Mouse (Mus musculus): ENCODE measurements around the gene D330020A13Rik. TPM values are rescaled to one million over a fixed set of nuclear protein-coding genes. Genes with fewer than 3 reads are reported as not detected.
A peak's percentile ranks its signal among the peaks of the same experiment; 100 is the strongest.

Gene D330020A13Rik
- polyA plus RNA-seq, 1 experiment from 2014 or later = 0.15 TPM

DNA sequence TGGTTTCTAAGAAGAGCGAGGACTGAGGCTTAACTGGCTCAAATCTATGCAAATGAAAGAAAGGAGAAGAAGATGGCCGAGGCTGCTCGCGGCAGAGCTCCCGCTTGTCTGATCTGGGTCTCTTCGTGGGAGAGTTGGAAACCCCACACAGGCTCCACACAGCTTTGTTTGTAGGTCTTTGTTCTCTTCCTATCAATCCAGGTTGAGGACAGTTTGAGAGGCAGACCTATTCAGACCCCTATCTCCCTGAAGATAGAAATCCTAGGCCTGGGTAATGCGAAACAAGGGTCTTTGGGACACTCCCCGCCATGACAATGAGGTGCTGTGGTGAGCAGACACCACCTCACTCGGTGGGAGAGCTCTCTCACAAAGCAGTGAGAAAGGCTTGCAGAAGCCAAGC lies 34.7 kb upstream of the D330020A13Rik start:
- no peaks in the 10 kb centered on the region for H3K27me3 ChIP-seq (ENCODE audit: control insufficient read depth, insufficient read depth, low read length)
- no peaks in the 10 kb centered on the region for H3K36me3 ChIP-seq (ENCODE audit: control insufficient read depth, insufficient read depth, low read length)
- WGBS = 21% methylated on average over 9 of the region's 9 CpGs
- DNase-seq (ENCODE audit: low spot score) (peak; percentile 11), ATAC-seq (ENCODE audit: low FRiP score) (no peak)
- no peaks in the 10 kb centered on the region for H3K4me1 ChIP-seq (replicated peaks; ENCODE audit: control insufficient read depth, insufficient read depth, low read length)
- no peak overlapping the region for H3K4me2 ChIP-seq (replicated peaks; ENCODE audit: low read depth, low read length)
- H3K27ac ChIP-seq (ENCODE audit: low read depth, low read length) = no peak overlapping the region
- H3K4me3 ChIP-seq (ENCODE audit: low read depth, low read length) = no peak overlapping the region
- no peak overlapping the region for H3K9ac ChIP-seq (ENCODE audit: low read depth, low read length)
- H3K9me3 ChIP-seq (ENCODE audit: control insufficient read depth, low read length) = no peaks in the 10 kb centered on the region

DNA sequence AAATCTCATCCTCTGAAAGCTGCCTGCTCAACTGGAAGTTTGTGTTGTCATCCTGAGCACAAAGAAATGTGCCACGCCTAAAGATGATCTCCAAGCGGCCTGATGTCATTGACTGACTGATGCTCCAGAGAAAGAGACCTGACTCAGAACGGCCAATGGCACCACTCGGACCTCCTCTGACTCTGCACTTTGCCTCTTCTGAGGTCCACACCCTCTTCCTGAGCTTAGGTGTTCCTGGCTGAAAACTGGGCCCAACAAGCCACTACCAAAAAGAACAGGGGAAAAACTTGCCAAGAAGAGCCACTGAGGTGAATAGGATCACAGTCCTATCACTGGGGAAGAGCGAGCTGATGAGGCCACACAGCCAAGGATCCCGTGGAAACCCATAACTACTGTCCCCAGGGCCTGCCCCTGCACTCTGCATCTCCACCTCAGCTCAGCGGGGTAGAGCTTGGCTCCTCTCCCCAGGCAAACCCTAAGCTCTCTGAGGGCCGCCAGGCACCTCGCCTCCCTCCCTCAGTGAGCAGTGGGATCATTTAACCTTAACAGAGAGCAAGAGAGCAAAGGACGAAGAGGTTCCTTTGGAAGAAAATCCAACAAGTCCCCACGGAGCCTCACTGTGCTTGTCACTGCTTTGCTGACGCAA lies 31.2 kb upstream of the D330020A13Rik start:
- ATAC-seq (ENCODE audit: low FRiP score) (no peak), DNase-seq (ENCODE audit: low spot score) (no peak)
- H3K27me3 ChIP-seq (ENCODE audit: control insufficient read depth, insufficient read depth, low read length) = no peaks in the 10 kb centered on the region
- no peak overlapping the region for H3K4me3 ChIP-seq (ENCODE audit: low read depth, low read length)
- no peak overlapping the region for H3K27ac ChIP-seq (ENCODE audit: low read depth, low read length)
- H3K36me3 ChIP-seq (ENCODE audit: control insufficient read depth, insufficient read depth, low read length) = no peaks in the 10 kb centered on the region
- no peak overlapping the region for H3K9ac ChIP-seq (ENCODE audit: low read depth, low read length)
- H3K4me2 ChIP-seq (replicated peaks; ENCODE audit: low read depth, low read length) = no peak overlapping the region
- H3K4me1 ChIP-seq (replicated peaks; ENCODE audit: control insufficient read depth, insufficient read depth, low read length) = no peaks in the 10 kb centered on the region
- no peaks in the 10 kb centered on the region for H3K9me3 ChIP-seq (ENCODE audit: control insufficient read depth, low read length)
- 62% methylated on average over 12 of the region's 12 CpGs for WGBS

- H3K4me3 ChIP-seq (ENCODE audit: low read depth, low read length) = no peak overlapping the region
- H3K9me3 ChIP-seq (ENCODE audit: control insufficient read depth, low read length) = no peaks in the 10 kb centered on the region
- H3K9ac ChIP-seq (ENCODE audit: low read depth, low read length) = no peak overlapping the region
- H3K4me2 ChIP-seq (replicated peaks; ENCODE audit: low read depth, low read length) = no peak overlapping the region
- 73% methylated on average over 7 of the region's 7 CpGs for WGBS
- no peaks in the 10 kb centered on the region for H3K27me3 ChIP-seq (ENCODE audit: control insufficient read depth, insufficient read depth, low read length)
- ATAC-seq (ENCODE audit: low FRiP score) = no peak
- no peaks in the 10 kb centered on the region for H3K36me3 ChIP-seq (ENCODE audit: control insufficient read depth, insufficient read depth, low read length)
- H3K4me1 ChIP-seq (replicated peaks; ENCODE audit: control insufficient read depth, insufficient read depth, low read length) = no peaks in the 10 kb centered on the region
- no peak overlapping the region for H3K27ac ChIP-seq (ENCODE audit: low read depth, low read length)
- no peak for DNase-seq (ENCODE audit: low spot score)
These were observed 30.6 kb upstream of the D330020A13Rik start for GRCm38 (mm10) chr6:120263608-120264007.

DNA sequence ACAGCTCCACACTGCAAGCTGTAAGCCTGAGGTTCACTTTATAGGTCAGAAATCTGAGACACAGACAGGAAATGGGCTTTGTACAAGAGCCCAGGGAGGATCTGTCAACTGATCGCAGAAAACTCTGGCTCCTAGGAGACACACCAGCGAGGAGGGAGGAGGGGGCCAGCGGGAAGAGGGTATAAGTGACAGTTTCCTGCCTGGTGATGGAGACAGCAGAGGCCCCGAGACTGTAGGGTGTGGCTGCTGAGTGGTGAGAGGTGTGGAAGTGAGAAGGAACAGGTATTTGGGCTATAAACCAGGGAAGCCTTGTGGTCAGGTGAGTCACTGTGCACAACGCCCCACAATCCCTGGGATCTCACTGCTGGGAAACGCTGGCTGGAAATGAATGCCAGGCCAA lies 30.0 kb upstream of the D330020A13Rik start:
- H3K9ac ChIP-seq (ENCODE audit: low read depth, low read length) = no peak overlapping the region
- no peaks in the 10 kb centered on the region for H3K9me3 ChIP-seq (ENCODE audit: control insufficient read depth, low read length)
- WGBS = 63% methylated on average over 6 of the region's 6 CpGs
- H3K4me3 ChIP-seq (ENCODE audit: low read depth, low read length) = no peak overlapping the region
- DNase-seq (ENCODE audit: low spot score) (no peak), ATAC-seq (ENCODE audit: low FRiP score) (no peak)
- H3K27me3 ChIP-seq (ENCODE audit: control insufficient read depth, insufficient read depth, low read length) = no peaks in the 10 kb centered on the region
- H3K27ac ChIP-seq (ENCODE audit: low read depth, low read length) = no peak overlapping the region
- H3K4me2 ChIP-seq (replicated peaks; ENCODE audit: low read depth, low read length) = no peak overlapping the region
- H3K4me1 ChIP-seq (replicated peaks; ENCODE audit: control insufficient read depth, insufficient read depth, low read length) = no peaks in the 10 kb centered on the region
- no peaks in the 10 kb centered on the region for H3K36me3 ChIP-seq (ENCODE audit: control insufficient read depth, insufficient read depth, low read length)

GRCm38 (mm10) chr6:120274181-120274580 lies 20.0 kb upstream of the D330020A13Rik start:
- WGBS = 79% methylated on average over 8 of the region's 8 CpGs
- no peak for DNase-seq (ENCODE audit: low spot score)
- no peak overlapping the region for H3K27ac ChIP-seq (ENCODE audit: low read depth, low read length)
- H3K36me3 ChIP-seq (ENCODE audit: control insufficient read depth, insufficient read depth, low read length) = no peaks in the 10 kb centered on the region
- H3K4me3 ChIP-seq (ENCODE audit: low read depth, low read length) = no peak overlapping the region
- H3K4me1 ChIP-seq (replicated peaks; ENCODE audit: control insufficient read depth, insufficient read depth, low read length) = no peaks in the 10 kb centered on the region; the same call in 1 of the 2 replicates
- H3K4me2 ChIP-seq (replicated peaks; ENCODE audit: low read depth, low read length) = no peak overlapping the region
- no peaks in the 10 kb centered on the region for H3K27me3 ChIP-seq (ENCODE audit: control insufficient read depth, insufficient read depth, low read length)
- no peak overlapping the region for H3K9ac ChIP-seq (ENCODE audit: low read depth, low read length)
- ATAC-seq (ENCODE audit: low FRiP score) = no peak
- H3K9me3 ChIP-seq (ENCODE audit: control insufficient read depth, low read length) = no peaks in the 10 kb centered on the region

DNA sequence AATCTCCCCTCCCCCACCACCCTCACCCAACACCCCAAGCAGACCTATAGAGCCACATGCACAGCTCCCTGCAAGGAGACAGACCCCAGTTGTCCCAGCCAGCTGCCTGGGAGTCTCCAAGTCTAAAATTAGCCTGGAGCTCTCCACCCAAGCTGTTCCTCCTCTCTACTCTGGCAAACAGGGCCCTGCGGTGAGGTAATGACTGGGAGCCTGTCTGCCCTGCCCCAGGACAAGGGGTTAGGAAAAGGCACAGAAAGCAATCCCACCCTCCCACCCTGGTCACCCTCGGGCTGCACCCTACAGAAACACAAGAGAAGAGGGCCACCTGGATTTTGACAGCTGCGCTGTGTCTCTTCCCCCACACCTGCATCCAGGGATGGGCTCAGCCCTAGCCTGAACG lies 19.3 kb upstream of the D330020A13Rik start:
- no peaks in the 10 kb centered on the region for H3K9me3 ChIP-seq (ENCODE audit: control insufficient read depth, low read length)
- no peak overlapping the region for H3K27ac ChIP-seq (ENCODE audit: low read depth, low read length)
- no peaks in the 10 kb centered on the region for H3K27me3 ChIP-seq (ENCODE audit: control insufficient read depth, insufficient read depth, low read length)
- DNase-seq (ENCODE audit: low spot score) = no peak
- no peaks in the 10 kb centered on the region; the same call in 1 of the 2 replicates for H3K4me1 ChIP-seq (replicated peaks; ENCODE audit: control insufficient read depth, insufficient read depth, low read length)
- H3K4me2 ChIP-seq (replicated peaks; ENCODE audit: low read depth, low read length) = no peak overlapping the region
- H3K4me3 ChIP-seq (ENCODE audit: low read depth, low read length) = no peak overlapping the region
- no peaks in the 10 kb centered on the region for H3K36me3 ChIP-seq (ENCODE audit: control insufficient read depth, insufficient read depth, low read length)
- 68% methylated on average over 4 of the region's 4 CpGs for WGBS
- no peak for ATAC-seq (ENCODE audit: low FRiP score)
- no peak overlapping the region for H3K9ac ChIP-seq (ENCODE audit: low read depth, low read length)

- Histone ChIP-seq H3K9ac (ENCODE audit: low read depth, low read length) (no peak overlapping the region), H3K4me1 (replicated peaks; ENCODE audit: control insufficient read depth, insufficient read depth, low read length) (no peaks in the 10 kb centered on the region; the same call in 1 of the 2 replicates), H3K9me3 (ENCODE audit: control insufficient read depth, low read length) (no peaks in the 10 kb centered on the region), H3K4me2 (replicated peaks; ENCODE audit: low read depth, low read length) (no peak overlapping the region), H3K4me3 (ENCODE audit: low read depth, low read length) (no peak overlapping the region), H3K36me3 (ENCODE audit: control insufficient read depth, insufficient read depth, low read length) (no peaks in the 10 kb centered on the region), H3K27me3 (ENCODE audit: control insufficient read depth, insufficient read depth, low read length) (no peaks in the 10 kb centered on the region), H3K27ac (ENCODE audit: low read depth, low read length) (no peak overlapping the region)
- DNase-seq (ENCODE audit: low spot score) (no peak), ATAC-seq (ENCODE audit: low FRiP score) (no peak)
- WGBS = 60% methylated on average over 6 of the region's 6 CpGs
These were observed 18.9 kb upstream of the D330020A13Rik start for GRCm38 (mm10) chr6:120275301-120275700.

GRCm38 (mm10) chr6:120276874-120277449 lies 17.2 kb upstream of the D330020A13Rik start:
- no peak overlapping the region for H3K4me3 ChIP-seq (ENCODE audit: low read depth, low read length)
- no peak overlapping the region for H3K4me2 ChIP-seq (replicated peaks; ENCODE audit: low read depth, low read length)
- H3K36me3 ChIP-seq (ENCODE audit: control insufficient read depth, insufficient read depth, low read length) = no peaks in the 10 kb centered on the region
- no peaks in the 10 kb centered on the region for H3K9me3 ChIP-seq (ENCODE audit: control insufficient read depth, low read length)
- 81% methylated on average over 7 of the region's 7 CpGs for WGBS
- ATAC-seq (ENCODE audit: low FRiP score) (no peak), DNase-seq (ENCODE audit: low spot score) (no peak)
- H3K9ac ChIP-seq (ENCODE audit: low read depth, low read length) = no peak overlapping the region
- no peaks in the 10 kb centered on the region for H3K27me3 ChIP-seq (ENCODE audit: control insufficient read depth, insufficient read depth, low read length)
- no peaks in the 10 kb centered on the region; the same call in 1 of the 2 replicates for H3K4me1 ChIP-seq (replicated peaks; ENCODE audit: control insufficient read depth, insufficient read depth, low read length)
- no peak overlapping the region for H3K27ac ChIP-seq (ENCODE audit: low read depth, low read length)

DNA sequence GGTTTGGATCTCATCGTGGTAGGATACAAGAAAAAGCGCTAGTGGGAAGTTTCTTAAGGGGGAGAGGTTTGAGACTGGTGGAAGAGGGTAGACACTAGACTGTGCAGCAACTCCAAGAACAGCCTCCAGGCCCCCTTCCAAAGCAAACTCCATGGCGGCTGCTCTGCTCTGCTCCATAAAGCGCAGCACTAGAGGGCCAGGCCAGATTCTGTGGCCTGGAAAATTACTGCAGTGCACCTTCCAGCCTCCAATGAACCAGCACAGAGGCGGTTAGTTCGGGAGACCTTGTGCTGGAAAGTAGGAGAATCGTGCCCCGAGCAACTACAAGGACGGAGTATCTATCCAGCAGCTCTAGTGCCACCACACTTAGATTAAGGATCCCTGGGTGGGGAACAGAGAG lies 6.9 kb upstream of the D330020A13Rik start:
- Histone ChIP-seq H3K9ac (ENCODE audit: low read depth, low read length) (no peak overlapping the region), H3K4me3 (ENCODE audit: low read depth, low read length) (no peak overlapping the region), H3K4me2 (replicated peaks; ENCODE audit: low read depth, low read length) (no peak overlapping the region), H3K4me1 (replicated peaks; ENCODE audit: control insufficient read depth, insufficient read depth, low read length) (no peaks in the 10 kb centered on the region), H3K36me3 (ENCODE audit: control insufficient read depth, insufficient read depth, low read length) (no peaks in the 10 kb centered on the region), H3K27me3 (ENCODE audit: control insufficient read depth, insufficient read depth, low read length) (no peaks in the 10 kb centered on the region), H3K27ac (ENCODE audit: low read depth, low read length) (no peak overlapping the region), H3K9me3 (ENCODE audit: control insufficient read depth, low read length) (no peaks in the 10 kb centered on the region)
- 91% methylated on average over 9 of the region's 9 CpGs for WGBS
- ATAC-seq (ENCODE audit: low FRiP score) = no peak
- DNase-seq (ENCODE audit: low spot score) = no peak
